Mouse (Mus musculus) kidney, adult 2 months (tissue): ENCODE results near the gene Lipe.

Source experiments
- CTCF ChIP-seq: fragments of 200-500 bp; conservative IDR thresholded peaks from 2 replicates; pipeline ENCODE4 v1.5.1; 2011; ENCODE audit warnings: low read depth, mild to moderate bottlenecking, control low read depth, low read length, moderate library complexity, mixed read lengths; ENCODE audit not compliant: insufficient read depth, insufficient read length
- POLR2A ChIP-seq: fragments of 200-500 bp; IDR thresholded peaks from one replicate; pipeline ENCODE4 v1.6.1; 2011; ENCODE audit warnings: low read depth, low read length, control low read depth

- no peak for TF ChIP-seq POLR2A
- TF ChIP-seq CTCF = no peak
Measured at GRCm38 (mm10) chr7:25406468-25406867, 8.0 kb upstream of the Lipe start.
